Mouse (Mus musculus) c-Kit-positive CD71-positive TER-119-positive erythroid progenitor cells, embryonic 14.5 days (primary cell): ENCODE measurements at regions not wholly inside any gene's neighbourhood (a gene's known extent, or its start where the extent isn't known, plus 50 kb on each side); places are given as distances from the start of the nearest gene placed in this dataset.
"Not testable (repeated sequence)": the region's sequence is repeated elsewhere in the genome, so short reads cannot be mapped to it uniquely, and the experiment has no call there.

Experiments used
- DNase-seq: peaks from one replicate; pipeline ENCODE4 v3.0.0-alpha.2; 2013; ENCODE audit warnings: low spot score

- no peak for DNase-seq
Measured at GRCm38 (mm10) chr3:22285904-22286303, 209.5 kb downstream of the Tbl1xr1 start.

GRCm38 (mm10) chr3:22293466-22293865, 217.0 kb downstream of the Tbl1xr1 start:
- DNase-seq: no peak

GRCm38 (mm10) chr3:22294081-22294480, 217.6 kb downstream of the Tbl1xr1 start:
- not testable (repeated sequence) for DNase-seq

- not testable (repeated sequence) for DNase-seq
Measured at GRCm38 (mm10) chr3:22296925-22297324, 220.5 kb downstream of the Tbl1xr1 start.

GRCm38 (mm10) chr3:22297831-22298230, 221.4 kb downstream of the Tbl1xr1 start:
- not testable (repeated sequence) for DNase-seq

- DNase-seq: no peak
Measured at GRCm38 (mm10) chr3:22300553-22300952, 224.1 kb downstream of the Tbl1xr1 start.

GRCm38 (mm10) chr3:22301991-22302517, 225.6 kb downstream of the Tbl1xr1 start:
- no peak for DNase-seq

- DNase-seq: no peak
Measured at GRCm38 (mm10) chr3:22304145-22304544, 227.7 kb downstream of the Tbl1xr1 start.

GRCm38 (mm10) chr3:22306624-22307023, 230.2 kb downstream of the Tbl1xr1 start:
- DNase-seq: peak; percentile 38

GRCm38 (mm10) chr3:22308962-22309361, 232.5 kb downstream of the Tbl1xr1 start:
- peak; percentile 58 for DNase-seq

- no peak for DNase-seq
Measured at GRCm38 (mm10) chr3:22316466-22317185, 240.2 kb downstream of the Tbl1xr1 start.

- DNase-seq: peak; percentile 13
Measured at GRCm38 (mm10) chr3:22320425-22320824, 244.0 kb downstream of the Tbl1xr1 start.

- no peak for DNase-seq
Measured at GRCm38 (mm10) chr3:22331240-22331639, 254.8 kb downstream of the Tbl1xr1 start.
